Mouse (Mus musculus) kidney, embryonic 14.5 days (tissue): Measurements from ENCODE around the gene Ikzf2. TPM values are rescaled to one million over a fixed set of nuclear protein-coding genes. Genes with fewer than 3 reads are reported as not detected.

ENCODE experiments used
- polyA plus RNA-seq: library from polyadenylated mRNA; unstranded; fragments of >200 nt; fragmentation: Nextera tagmentation; extraction: Ambion mirVana; gene quantifications from 2 replicates; pipeline ENCODE4 v1.2.1, GENCODE M21; 2014

Gene Ikzf2
- polyA plus RNA-seq, 1 experiment from 2014 or later = 4.8 TPM

Other genes with a start within 250 kb of the Ikzf2 start
- 1.2 and 1.5 TPM in 2 replicates for gene Spag16, start 139.7 kb upstream of the Ikzf2 start, polyA plus RNA-seq